Comparison of ENCODE assay signal across 8 mouse cellular contexts in the genomic region with DNA sequence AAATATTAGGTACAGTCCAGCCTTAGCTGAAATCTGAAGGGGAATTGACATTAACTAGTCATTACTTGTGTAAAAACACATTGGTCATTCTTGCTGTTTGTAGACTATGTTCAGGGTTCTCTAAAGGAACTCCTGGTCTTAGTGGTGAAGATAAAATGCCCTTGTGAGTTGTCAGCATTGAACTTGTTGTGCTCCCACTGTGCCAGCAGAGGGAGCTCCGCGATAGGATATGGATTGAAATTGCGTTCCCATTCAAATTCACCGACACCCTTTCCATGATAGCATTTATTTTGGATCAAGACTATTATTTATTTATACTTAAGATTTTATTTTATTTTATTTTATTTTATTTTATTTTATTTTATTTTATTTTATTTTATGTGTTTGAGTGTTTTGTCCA. TPM values are rescaled to one million over a fixed set of nuclear protein-coding genes. Genes with fewer than 3 reads are reported as not detected.
A peak's percentile ranks its signal among the peaks of the same experiment; 100 is the strongest.
DNase-seq lines count a peak whose midpoint lies in the region; ATAC-seq lines count a peak whose summit lies in the region.

No protein-coding gene starts in this region.

- intact Hi-C loops in heart, postnatal 14 days (cut with DNase I), result loop anchor here (2.0 to 10.0 kb wide), 4 partner anchors 244 to 421 kb away; a partner anchor contains a TSS

- no peak overlapping the region for H3K9ac ChIP-seq in neural tube, embryonic 11.5 days (ENCODE audit: low read length)

- WGBS in neural tube, embryonic 11.5 days, result 44% methylated on average over 4 of the region's 4 CpGs

- no peak overlapping the region for H3K4me2 ChIP-seq in neural tube, embryonic 11.5 days (ENCODE audit: low read depth)

- DNase-seq in ovary, postnatal 14 days (ENCODE audit: low spot score), result peak; percentile 58
- DNase-seq in ovary, postnatal 10 days (ENCODE audit: low spot score), result no peak
- peak; percentile 54 for DNase-seq in ZHBTc4 (ENCODE audit: low read depth, low spot score)
- peak; percentile 34 for DNase-seq in cerebellum, adult 9-11 months
- peak; percentile 67 to 78 for DNase-seq in heart, postnatal 14 days
- peak; percentile 63 to 82 for DNase-seq in left cerebral cortex, adult 18-20 months (ENCODE audit: low spot score in 2 of 2)
- peak; percentile 44 for DNase-seq in neural tube, embryonic 11.5 days (ENCODE audit: low spot score)

- H3K4me1 ChIP-seq in neural tube, embryonic 11.5 days (ENCODE audit: control insufficient read depth, insufficient read depth, low read length), result no peaks in the 10 kb centered on the region

- no peak overlapping the region for H3K27ac ChIP-seq in neural tube, embryonic 11.5 days (ENCODE audit: low read depth, low read length)

- no peak for ATAC-seq in neural tube, embryonic 11.5 days (ENCODE audit: insufficient read depth, low FRiP score, low TSS enrichment)
- ATAC-seq in erythroid progenitor cell, adult 5-6 weeks (replicated peaks; ENCODE audit: low FRiP score, poor library complexity, severe bottlenecking), result no peak

- no peaks in the 10 kb centered on the region for H3K9me3 ChIP-seq in neural tube, embryonic 11.5 days (ENCODE audit: control insufficient read depth, low read length)

- H3K36me3 ChIP-seq in neural tube, embryonic 11.5 days (ENCODE audit: control insufficient read depth, insufficient read depth, low read length), result peaks cover 7% of the 10 kb centered on the region

- H3K4me3 ChIP-seq in neural tube, embryonic 11.5 days (ENCODE audit: low read depth, low read length), result no peak overlapping the region

- no peaks in the 10 kb centered on the region for H3K27me3 ChIP-seq in neural tube, embryonic 11.5 days (ENCODE audit: control insufficient read depth, insufficient read depth, low read length)

RNA-seq across cellular contexts. Expression of a gene that starts 32.5 kb away (rescaled TPM):
- total RNA-seq in heart, postnatal 14 days (2021), result 10 to 100 TPM; 19.3 to 19.9 TPM
- total RNA-seq in left cerebral cortex, adult 18-20 months (2021), result 10 to 100 TPM; 88.4 to 88.7 TPM
- 50.5 and 51.2 TPM in 2 replicates for polyA plus RNA-seq in neural tube, embryonic 11.5 days (2014; fragmentation: Nextera tagmentation; extraction: Ambion mirVana)
- 17.3 and 21.8 TPM in 2 replicates for total RNA-seq in erythroid progenitor cell, adult 5-6 weeks (2015; ENCODE audit: low replicate concordance)
- 9.9 and 10.2 TPM in 2 replicates for total RNA-seq in erythroid progenitor cell, adult 5-6 weeks (2017; ENCODE audit: low replicate concordance)

RNA-seq across cellular contexts. Expression of a gene that starts 33.4 kb away (rescaled TPM):
- total RNA-seq in heart, postnatal 14 days (2021), result 10 to 100 TPM; 17.0 to 20.4 TPM
- 10 to 100 TPM; 37.9 to 41.2 TPM for total RNA-seq in left cerebral cortex, adult 18-20 months (2021)
- polyA plus RNA-seq in neural tube, embryonic 11.5 days (2014; fragmentation: Nextera tagmentation; extraction: Ambion mirVana), result 34.5 and 34.8 TPM in 2 replicates
- 58.7 and 62.5 TPM in 2 replicates for total RNA-seq in erythroid progenitor cell, adult 5-6 weeks (2015; ENCODE audit: low replicate concordance)
- total RNA-seq in erythroid progenitor cell, adult 5-6 weeks (2017; ENCODE audit: low replicate concordance), result 40.8 and 74.2 TPM in 2 replicates
